In the genomic region with DNA sequence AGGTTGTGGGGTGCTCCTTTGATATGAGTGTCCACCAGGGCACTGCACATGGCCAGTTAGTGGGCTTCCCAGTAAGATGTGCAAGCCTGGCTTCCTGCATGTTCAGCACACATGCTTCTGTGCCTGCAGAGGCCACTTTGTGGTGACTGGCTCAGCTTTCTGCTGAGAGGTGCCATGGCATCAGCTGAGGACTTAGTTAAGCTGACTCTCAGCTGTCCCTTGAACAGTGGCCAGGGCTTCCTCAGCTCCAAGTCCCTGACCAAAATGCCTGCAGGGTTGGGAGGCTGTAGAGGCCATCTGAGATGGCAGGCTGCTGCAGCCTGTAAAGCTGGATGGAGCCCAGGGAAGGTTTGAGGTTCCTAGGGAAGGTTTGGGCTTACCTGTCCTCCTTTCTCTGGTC, we compare ENCODE assay signal across 17 mouse cellular contexts. TPM values are rescaled to one million over a fixed set of nuclear protein-coding genes. Genes with fewer than 3 reads are reported as not detected.
DNase-seq lines count a peak whose midpoint lies in the region; ATAC-seq lines count a peak whose summit lies in the region.
"Had no signal": no experiment of that assay in that cellular context is flagged by ENCODE, and none has a peak within 500 bp of the region (broad histone marks: within the 10 kb centered on the region; RNA-seq: fewer than 3 reads in every experiment).

No protein-coding gene starts in this region.

- DNase-seq in cerebellum, postnatal 4 days (ENCODE audit: low spot score in 2 of 2) = no peak
- peak; percentile 88 for DNase-seq in cerebellum, adult 11-12 months
- DNase-seq in cerebellum, postnatal 14 days = peak; percentile 77 to 82
- peak; percentile 42 for DNase-seq in gastrocnemius, postnatal 25 days
- no peak for DNase-seq in ovary, postnatal 10 days (ENCODE audit: low spot score)
- DNase-seq in spleen, adult 12 weeks (ENCODE audit: low spot score) = no peak
- DNase-seq in layer of hippocampus, postnatal 14 days (ENCODE audit: low spot score in 2 of 2) = no peak
- DNase-seq: adrenal gland, adult 8-10 months; kidney, postnatal 36 days; lung, embryonic 14.5 days; retina, postnatal 1 day had no signal

- ATAC-seq in cerebellum, adult (ENCODE audit: insufficient number of reproducible peaks, low FRiP score, low TSS enrichment) = peak; percentile 69; the same call in 1 of the 2 replicates
- ATAC-seq: forebrain, embryonic 13.5 days; hindbrain, embryonic 16.5 days; intestine, embryonic 16.5 days; liver, embryonic 12.5 days; midbrain, embryonic 13.5 days had no signal

RNA-seq across cellular contexts. Expression of a gene that starts 19.1 kb away (rescaled TPM):
- total RNA-seq in gastrocnemius, postnatal 25 days (2021) = 10 to 100 TPM; 59.6 to 69.6 TPM
- total RNA-seq in layer of hippocampus, postnatal 14 days (2021) = 10 to 100 TPM; 41.1 to 41.2 TPM

Comparison
In these comparisons a context has a peak if more than half of its experiments do, and no peak if none do; other contexts are left out.
1. DNase-seq: peak in cerebellum, adult 11-12 months (single experiment), cerebellum, postnatal 14 days (2 of 2) and gastrocnemius, postnatal 25 days (single experiment); none in cerebellum, postnatal 4 days (0 of 2), ovary, postnatal 10 days (single experiment), spleen, adult 12 weeks (single experiment) and layer of hippocampus, postnatal 14 days (0 of 2).